Mouse (Mus musculus) MEL (cell line): ENCODE measurements around the gene Slc13a4.

Source experiments
- CTCF ChIP-seq, 3 experiments: IDR thresholded peaks in 2 of 3; conservative IDR thresholded peaks in 1 of 3; 2 replicates each; pipeline ENCODE4 v1.5.1; 2011 to 2012; ENCODE audit warnings: low read length in 3 of 3, low read depth in 2 of 3, mild to moderate bottlenecking in 2 of 3, improper control_type of control experiment in 1 of 3, inconsistent platforms in 1 of 3, mixed read lengths in 1 of 3, moderate library complexity in 1 of 3; ENCODE audit not compliant: control insufficient read depth in 1 of 3, insufficient read depth in 1 of 3, poor library complexity in 1 of 3, severe bottlenecking in 1 of 3
- EP300 ChIP-seq, 2 experiments: IDR thresholded peaks; 2 replicates each; pipeline ENCODE4 v1.6.1; 2011; ENCODE audit warnings: improper control_type of control experiment in 2 of 2, low read length in 2 of 2, low read depth in 1 of 2, mild to moderate bottlenecking in 1 of 2
- ETS1 ChIP-seq: IDR thresholded peaks from 2 replicates; pipeline ENCODE4 v1.6.1; 2012; ENCODE audit warnings: low read depth, mild to moderate bottlenecking, inconsistent platforms, low read length, improper control_type of control experiment, moderate library complexity
- GATA1 ChIP-seq: IDR thresholded peaks from 2 replicates; pipeline ENCODE4 v1.6.1; 2011; ENCODE audit warnings: low read depth, low read length, improper control_type of control experiment
- KAT2A ChIP-seq: conservative IDR thresholded peaks from 2 replicates; pipeline ENCODE4 v1.6.1; 2012; ENCODE audit warnings: low read depth, low read length, improper control_type of control experiment, inconsistent platforms
- MAZ ChIP-seq: IDR thresholded peaks from 2 replicates; pipeline ENCODE4 v1.6.1; 2012; ENCODE audit warnings: low read depth, mild to moderate bottlenecking, inconsistent platforms, low read length, improper control_type of control experiment
- MEF2A ChIP-seq: IDR thresholded peaks from 2 replicates; pipeline ENCODE4 v1.6.1; 2014; ENCODE audit warnings: low read depth, mild to moderate bottlenecking, inconsistent platforms, low read length, improper control_type of control experiment; ENCODE audit not compliant: poor library complexity, insufficient replicate concordance, severe bottlenecking; ENCODE audit errors: extremely low read depth
- MYC ChIP-seq: IDR thresholded peaks from 2 replicates; pipeline ENCODE4 v1.6.1; 2011; ENCODE audit warnings: low read depth, mild to moderate bottlenecking, low read length, improper control_type of control experiment, moderate library complexity
- POLR2A ChIP-seq, 2 experiments: IDR thresholded peaks; 2 replicates each; pipeline ENCODE4 v1.6.1; 2011 to 2012; ENCODE audit warnings: low read length in 2 of 2, mild to moderate bottlenecking in 2 of 2, control low read depth in 1 of 2, improper control_type of control experiment in 1 of 2, low read depth in 1 of 2, moderate library complexity in 1 of 2; ENCODE audit not compliant: control insufficient read depth in 1 of 2, insufficient read depth in 1 of 2, poor library complexity in 1 of 2
- RAD21 ChIP-seq: IDR thresholded peaks from 2 replicates; pipeline ENCODE4 v1.6.1; 2011; ENCODE audit warnings: mild to moderate bottlenecking, low read depth, low read length, improper control_type of control experiment
- RCOR1 ChIP-seq: IDR thresholded peaks from 2 replicates; pipeline ENCODE4 v1.6.1; 2012; ENCODE audit warnings: low read depth, mild to moderate bottlenecking, inconsistent platforms, low read length, improper control_type of control experiment
- SIN3A ChIP-seq: IDR thresholded peaks from 2 replicates; pipeline ENCODE4 v1.6.1; 2012; ENCODE audit warnings: low read length, improper control_type of control experiment, inconsistent platforms
- USF2 ChIP-seq, 2 experiments: IDR thresholded peaks; 2 replicates each; pipeline ENCODE4 v1.6.1; 2011 to 2012; ENCODE audit warnings: improper control_type of control experiment in 2 of 2, low read length in 2 of 2, borderline replicate concordance in 1 of 2, inconsistent platforms in 1 of 2, low read depth in 1 of 2, mild to moderate bottlenecking in 1 of 2; ENCODE audit not compliant: insufficient read depth in 1 of 2
- ZC3H11A ChIP-seq: IDR thresholded peaks from 2 replicates; pipeline ENCODE4 v1.6.1; 2012; ENCODE audit warnings: low read depth, mild to moderate bottlenecking, inconsistent platforms, low read length, improper control_type of control experiment

DNA sequence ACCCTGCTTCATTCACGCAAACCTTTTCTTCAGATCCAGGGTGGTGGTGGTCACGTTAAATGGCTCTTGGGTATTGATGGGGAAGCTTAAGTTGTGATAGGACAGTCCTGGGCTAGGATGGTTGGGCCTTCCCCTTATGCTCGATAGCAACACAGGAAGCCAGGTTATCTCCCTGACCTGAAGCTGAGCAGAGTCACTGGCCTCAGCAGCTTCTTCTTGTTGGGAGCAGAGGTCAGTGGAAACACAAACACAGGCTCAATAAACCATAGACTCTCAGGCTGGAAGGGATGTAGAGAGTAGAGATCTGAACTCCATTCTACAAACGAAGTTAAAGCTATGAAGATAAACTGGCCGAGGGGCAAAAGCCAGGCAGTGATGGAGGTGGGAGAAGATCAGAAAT is 27.5 kb upstream of the Slc13a4 start:
- TF ChIP-seq GATA1, result no peak
- TF ChIP-seq MYC, result no peak
- no peak for TF ChIP-seq SIN3A
- no peak for TF ChIP-seq CTCF (IDR thresholded peaks at IDR 0.05 in 2 of 3, conservative IDR thresholded peaks at IDR 0.05 in 1 of 3; ENCODE audit: control insufficient read depth in 1 of 3, insufficient read depth in 1 of 3, low read depth in 2 of 3, low read length in 3 of 3, poor library complexity in 1 of 3, severe bottlenecking in 1 of 3)
- TF ChIP-seq USF2 (IDR thresholded peaks at IDR 0.05; ENCODE audit: borderline replicate concordance in 1 of 2, insufficient read depth in 1 of 2, low read depth in 1 of 2, low read length in 2 of 2), result no peak
- no peak for TF ChIP-seq MAZ
- TF ChIP-seq MEF2A, result no peak
- TF ChIP-seq EP300 (IDR thresholded peaks at IDR 0.05; ENCODE audit: low read depth in 1 of 2, low read length in 2 of 2), result no peak
- TF ChIP-seq POLR2A (IDR thresholded peaks at IDR 0.05; ENCODE audit: control insufficient read depth in 1 of 2, insufficient read depth in 1 of 2, low read depth in 1 of 2, low read length in 2 of 2, poor library complexity in 1 of 2), result no peak
- no peak for TF ChIP-seq ZC3H11A
- TF ChIP-seq RAD21, result no peak
- no peak for TF ChIP-seq RCOR1
- TF ChIP-seq KAT2A, result no peak
- TF ChIP-seq ETS1, result no peak
